Mouse (Mus musculus) forebrain, embryonic 12.5 days (tissue): ENCODE measurements around the gene Gm49321. TPM values are rescaled to one million over a fixed set of nuclear protein-coding genes. Genes with fewer than 3 reads are reported as not detected.

Source experiments
- polyA plus RNA-seq: library from polyadenylated mRNA; unstranded; fragments of >200 nt; fragmentation: Nextera tagmentation; extraction: Ambion mirVana; gene quantifications from 2 replicates; pipeline ENCODE4 v1.2.1, GENCODE M21; 2016

Gm49321 gene
- polyA plus RNA-seq, 1 experiment from 2014 or later: 19.5 TPM

Other genes with a start within 250 kb of the Gm49321 start
- 123 and 124 TPM in 2 replicates for gene Hif1a, start 36.3 kb upstream of the Gm49321 start, polyA plus RNA-seq
- gene Snapc1, start 26.8 kb downstream of the Gm49321 start, polyA plus RNA-seq: 29.6 and 29.9 TPM in 2 replicates
- gene Syt16, start 60.0 kb downstream of the Gm49321 start, polyA plus RNA-seq: 12.1 and 14.5 TPM in 2 replicates